Mouse (Mus musculus): ENCODE results near the gene Heg1.

DNA sequence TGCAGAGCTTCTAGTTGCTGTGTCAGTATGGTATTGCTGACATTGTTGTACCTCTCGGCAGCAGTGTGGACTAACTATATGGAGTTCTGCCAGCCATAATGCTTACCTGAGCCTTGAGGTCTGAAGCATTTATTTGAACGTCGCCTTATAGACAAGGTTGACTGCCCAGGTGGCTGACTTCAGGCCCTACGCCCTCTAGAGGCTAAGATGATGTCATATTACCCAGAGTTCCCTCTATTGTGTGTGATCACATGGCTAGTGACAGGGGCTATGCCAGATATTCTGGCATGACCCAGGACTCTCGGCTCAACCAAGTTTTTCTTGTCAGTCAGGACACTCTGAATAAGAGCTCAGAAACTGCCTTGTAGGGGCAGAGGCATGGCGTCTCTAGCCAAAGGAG lies 52.6 kb downstream of the Heg1 start:
- peak in 1 of 2 experiments; percentile 32; a peak in 2 of 4 replicates for TF ChIP-seq CTCF (conservative IDR thresholded peaks at IDR 0.05 in 1 of 2, IDR thresholded peaks at IDR 0.05 in 1 of 2; ENCODE audit: low read depth in 2 of 2, low read length in 2 of 2)
- no peak for TF ChIP-seq EP300 (IDR thresholded peaks at IDR 0.05; ENCODE audit: low read length)
- TF ChIP-seq POLR2A (IDR thresholded peaks at IDR 0.05; ENCODE audit: low read depth, low read length) = no peak
- no peak for TF ChIP-seq TCF12 (IDR thresholded peaks at IDR 0.05; ENCODE audit: low read depth, low read length)
- no peak for TF ChIP-seq USF1 (IDR thresholded peaks at IDR 0.05; ENCODE audit: low read depth, low read length)
- TF ChIP-seq ELF1 (IDR thresholded peaks at IDR 0.05; ENCODE audit: low read depth, low read length) = no peak
- no peak for TF ChIP-seq ETS1 (conservative IDR thresholded peaks at IDR 0.05; ENCODE audit: low read depth, low read length)
- no peak for TF ChIP-seq CHD2 (IDR thresholded peaks at IDR 0.05; ENCODE audit: low read length)
- no peak for TF ChIP-seq MAX (IDR thresholded peaks at IDR 0.05; ENCODE audit: low read length)
- no peak for TF ChIP-seq IRF4 (IDR thresholded peaks at IDR 0.05; ENCODE audit: low read depth, low read length)
- TF ChIP-seq SIN3A (IDR thresholded peaks at IDR 0.05; ENCODE audit: low read length) = no peak

Data from CH12.LX (cell line).